Mouse (Mus musculus): Measurements from ENCODE around the gene Prrg1. TPM values are rescaled to one million over a fixed set of nuclear protein-coding genes. Genes with fewer than 3 reads are reported as not detected.
A peak's percentile ranks its signal among the peaks of the same experiment; 100 is the strongest.
"Not testable (repeated sequence)": the region's sequence is repeated elsewhere in the genome, so short reads cannot be mapped to it uniquely, and the experiment has no call there.

Prrg1 gene
- polyA plus RNA-seq (2012; rRNA removed): 21.8 and 33.4 TPM in 2 replicates

DNA sequence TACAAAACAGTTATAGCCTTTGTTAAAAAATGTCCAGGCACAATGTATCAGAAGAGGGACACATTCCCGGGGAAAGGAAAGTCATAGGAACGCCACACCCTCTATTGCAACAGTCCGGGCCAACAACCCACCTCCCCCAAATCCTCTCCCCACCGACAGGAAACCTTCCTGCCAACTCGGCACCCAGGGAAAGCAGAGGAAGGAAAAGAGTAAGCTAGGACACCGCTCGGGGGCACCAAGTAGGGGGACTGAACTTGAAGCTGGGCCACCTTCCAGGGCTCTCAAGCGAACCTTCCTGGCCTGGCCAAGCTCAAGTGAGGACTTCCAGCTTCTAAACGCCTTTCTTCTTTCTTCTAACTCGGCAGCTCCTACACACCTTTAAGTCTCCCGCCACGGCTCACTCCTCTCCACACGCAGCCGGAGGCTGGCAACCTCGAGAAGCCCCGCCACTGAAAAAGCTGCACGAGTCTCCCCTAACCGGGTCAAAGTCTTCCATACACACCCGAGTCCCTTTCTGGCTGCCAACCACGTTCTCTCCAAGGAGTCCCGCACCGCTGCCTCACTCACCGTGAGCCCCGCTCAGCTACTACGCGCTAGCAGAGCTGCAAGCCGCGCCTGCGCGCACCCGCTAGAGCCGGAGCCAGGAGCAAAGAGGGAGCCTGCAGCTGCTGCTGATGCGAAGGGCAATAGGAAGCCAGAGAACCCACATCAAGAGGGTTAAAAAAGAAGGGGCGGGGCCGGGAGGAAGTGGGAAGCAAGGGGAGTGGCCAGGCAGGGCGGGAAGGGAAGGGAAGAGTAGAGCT lies at the start of gene Prrg1:
Prrg1 (minus strand) TSS at position 695 of the 803 bp plus-strand sequence.
- DNase-seq (ENCODE audit: low read depth): no peak

DNA sequence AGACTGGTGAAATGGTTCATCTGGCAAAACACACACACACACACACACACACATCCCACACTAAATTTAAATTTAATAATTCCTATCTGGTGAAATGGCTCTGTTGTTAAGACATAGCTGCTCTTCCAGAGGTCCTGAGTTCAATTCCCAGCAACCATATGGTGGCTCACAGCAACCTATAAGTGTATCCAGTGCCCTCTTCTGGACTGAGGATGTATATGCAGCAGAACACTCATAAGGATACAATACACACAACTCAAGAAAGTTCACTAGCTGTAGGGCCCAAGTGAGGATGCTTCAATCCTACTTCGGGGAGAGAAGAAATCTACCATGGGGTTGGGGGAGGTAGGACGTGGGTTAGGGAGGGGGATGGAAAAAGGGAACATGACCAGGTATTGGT lies 22.1 kb upstream of the Prrg1 start:
- no peak for DNase-seq (ENCODE audit: low read depth)

DNA sequence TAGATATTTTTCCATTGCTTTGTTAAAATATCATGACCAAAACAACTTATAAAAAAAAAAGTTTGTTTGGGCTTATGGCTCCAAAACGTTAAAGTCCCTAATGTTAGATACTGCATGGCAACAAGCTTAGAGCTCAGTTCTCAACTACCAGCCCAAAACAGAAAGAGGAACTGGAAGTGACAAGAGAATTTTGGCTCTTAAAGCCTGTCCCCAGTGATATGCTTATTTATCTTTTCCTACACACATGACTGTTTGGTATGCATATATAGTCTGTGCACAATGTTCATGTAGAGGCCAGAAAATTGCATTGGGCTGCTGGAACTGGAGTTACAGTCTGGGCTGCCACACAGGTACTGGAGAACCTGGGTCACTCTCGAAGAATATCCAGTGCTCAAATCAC lies 9.4 kb upstream of the Prrg1 start:
- no peak for DNase-seq (ENCODE audit: low read depth)

DNA sequence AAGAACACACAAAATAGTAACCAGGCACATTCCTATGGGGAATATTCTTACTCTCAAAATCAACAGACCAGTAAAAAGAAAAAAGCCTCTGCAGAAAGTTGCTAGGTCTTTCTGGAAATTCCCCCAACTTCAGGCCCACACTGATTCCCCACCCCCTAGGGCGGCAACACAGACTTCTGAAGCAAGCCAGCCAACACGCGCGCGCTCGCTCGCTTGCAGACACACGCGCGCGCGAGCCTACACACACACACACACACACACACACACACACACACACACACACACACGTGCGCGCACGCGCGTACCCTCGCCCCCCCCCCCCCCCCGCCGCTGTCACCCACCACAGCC lies 868 bp downstream of the Prrg1 start:
- no peak for DNase-seq (ENCODE audit: low read depth)

DNA sequence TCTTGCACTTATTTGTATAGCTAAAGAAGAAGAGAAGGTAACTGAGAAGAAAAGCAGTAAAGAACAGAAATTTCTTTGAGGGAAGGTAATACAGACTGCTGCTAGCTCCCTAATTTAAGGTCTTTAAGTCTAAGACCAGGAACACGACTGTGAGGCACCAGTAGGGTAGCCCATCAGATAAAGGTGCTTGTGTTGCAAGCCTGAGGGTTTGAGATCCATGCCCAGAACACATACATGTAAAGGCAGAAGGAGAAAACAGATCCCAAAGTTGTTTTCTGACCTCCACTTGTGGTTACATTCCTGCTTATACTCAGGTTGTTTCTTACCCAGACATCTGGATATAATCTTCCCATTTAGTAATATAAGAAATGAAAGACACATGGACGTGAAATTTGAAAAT lies 20.2 kb downstream of the Prrg1 start:
- no peak for DNase-seq (ENCODE audit: low read depth)

DNA sequence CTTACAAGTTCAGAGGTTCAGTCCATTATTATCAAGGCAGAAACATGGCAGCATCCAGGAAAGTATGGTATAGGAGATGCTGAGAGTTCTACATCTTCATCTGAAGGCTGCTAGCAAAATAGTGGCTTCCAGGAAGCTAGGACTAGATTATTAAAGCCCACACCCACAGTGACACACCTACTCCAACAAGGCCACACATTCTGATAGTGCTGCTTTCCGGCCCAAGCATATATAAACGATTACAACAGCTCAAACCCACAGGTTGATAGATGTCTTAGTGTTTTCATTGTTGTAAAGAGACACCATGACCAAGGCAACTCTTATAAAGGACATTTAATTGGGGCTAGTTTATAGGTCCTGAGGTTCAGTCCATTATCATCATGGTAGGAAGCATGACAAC lies 30.3 kb downstream of the Prrg1 start:
- DNase-seq (ENCODE audit: low read depth): no peak

DNA sequence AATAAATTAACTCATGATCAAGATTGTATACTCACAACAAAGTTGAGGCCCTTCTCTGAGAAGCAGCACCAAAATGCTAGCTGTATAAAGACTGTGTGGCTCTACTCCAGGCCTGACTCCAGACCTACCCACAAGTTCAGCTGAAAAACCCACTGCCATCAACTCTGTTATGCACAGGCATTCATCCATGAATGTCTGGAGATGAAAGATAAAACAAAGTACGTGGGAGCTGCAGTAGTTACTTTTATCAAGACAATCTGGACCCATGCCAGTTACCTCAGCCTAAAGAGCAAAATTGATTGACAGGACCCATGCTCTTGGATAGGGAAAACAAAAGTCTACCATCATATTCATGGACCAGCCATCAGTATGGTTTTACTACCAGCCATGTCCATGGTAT lies 31.0 kb downstream of the Prrg1 start:
- DNase-seq (ENCODE audit: low read depth): no peak

DNA sequence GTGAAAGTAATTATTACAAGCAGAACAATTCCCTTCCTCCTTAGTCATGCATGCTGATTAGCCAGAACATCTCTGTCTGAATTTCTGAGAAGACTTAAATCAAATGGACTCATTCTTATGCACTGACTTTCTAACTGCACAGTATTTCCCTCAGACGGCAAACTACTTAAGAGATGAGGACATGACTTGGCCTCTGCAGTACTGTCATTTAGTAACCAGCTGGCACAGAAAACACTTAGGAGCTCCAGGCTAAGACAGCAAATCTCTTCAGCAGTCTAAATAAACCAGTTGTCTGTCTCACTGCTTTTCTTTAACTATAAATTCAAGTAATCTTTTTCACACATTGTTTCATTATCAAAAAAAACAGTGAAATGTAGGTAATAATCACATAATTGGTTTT lies 36.0 kb downstream of the Prrg1 start:
- DNase-seq (ENCODE audit: low read depth): no peak

DNA sequence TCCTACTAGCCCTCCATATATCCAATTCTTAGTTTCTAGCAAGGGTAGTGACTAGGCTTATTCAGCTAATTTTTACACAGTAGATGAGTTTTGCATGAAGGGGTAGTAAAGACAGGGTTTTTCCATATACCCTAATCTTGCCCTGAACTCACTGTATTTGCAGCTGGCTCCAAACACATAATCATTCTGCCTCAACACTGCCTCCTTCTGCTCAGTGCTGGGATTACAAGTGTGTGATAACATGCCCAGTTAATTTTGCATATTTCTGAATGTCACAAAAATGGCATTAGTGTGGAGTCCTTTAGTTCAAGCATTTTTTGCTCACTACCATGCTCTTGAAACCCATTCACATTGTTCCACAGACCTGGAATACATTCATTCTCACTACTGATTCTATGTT lies 44.0 kb downstream of the Prrg1 start:
- DNase-seq (ENCODE audit: low read depth): no peak

DNA sequence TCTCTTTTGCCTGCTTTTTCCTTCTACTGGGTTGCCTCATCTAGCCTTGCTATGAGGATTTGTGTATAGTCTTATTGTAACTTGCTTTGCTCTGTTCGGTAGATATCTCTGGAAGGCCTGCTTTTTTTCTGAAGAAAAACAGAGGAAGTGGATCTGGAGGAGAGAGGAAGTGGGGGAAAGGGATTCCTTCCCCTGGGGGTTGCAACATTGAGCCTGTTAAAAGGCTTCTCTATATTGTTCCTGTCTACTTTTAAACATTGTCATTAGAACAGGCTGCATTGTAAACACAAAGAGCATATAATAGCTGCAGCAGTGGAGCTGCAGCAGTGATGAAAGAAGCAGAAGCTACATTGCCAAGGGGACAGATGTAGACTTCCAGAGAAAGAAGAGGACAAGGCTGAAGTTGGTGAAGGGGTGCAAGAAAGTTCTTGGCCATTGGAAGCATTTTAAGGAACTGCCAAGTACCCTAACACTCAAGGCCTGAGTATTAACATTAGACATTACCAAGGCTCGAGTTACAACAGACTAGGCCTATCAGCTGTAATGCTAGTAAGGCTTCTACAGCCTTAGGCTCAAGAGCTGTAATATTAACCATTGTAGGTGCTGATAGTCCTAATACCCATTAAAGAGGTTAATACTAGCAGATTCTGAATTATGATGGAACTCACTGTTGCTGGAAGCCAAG lies 44.9 kb downstream of the Prrg1 start:
- no peak for DNase-seq (ENCODE audit: low read depth)

DNA sequence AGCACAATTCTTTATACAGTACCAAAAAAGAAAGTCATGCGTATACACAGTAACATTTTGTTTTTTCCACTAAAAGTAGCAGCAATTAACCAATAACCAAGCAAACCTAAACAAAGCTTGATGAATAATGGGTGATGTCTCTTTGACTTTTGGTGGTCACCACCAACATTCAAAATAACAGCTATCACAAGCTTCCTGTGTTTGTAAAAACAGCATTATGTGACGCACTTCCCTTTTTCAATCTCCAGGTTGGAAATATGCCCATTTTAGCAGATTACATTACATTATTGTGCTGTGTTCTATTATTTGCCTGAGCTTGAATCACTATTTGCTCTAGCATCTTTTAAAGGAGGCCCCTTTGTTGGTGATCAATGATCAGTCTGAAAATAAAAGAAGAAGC lies 65.4 kb downstream of the Prrg1 start:
- DNase-seq (ENCODE audit: low read depth): no peak

DNA sequence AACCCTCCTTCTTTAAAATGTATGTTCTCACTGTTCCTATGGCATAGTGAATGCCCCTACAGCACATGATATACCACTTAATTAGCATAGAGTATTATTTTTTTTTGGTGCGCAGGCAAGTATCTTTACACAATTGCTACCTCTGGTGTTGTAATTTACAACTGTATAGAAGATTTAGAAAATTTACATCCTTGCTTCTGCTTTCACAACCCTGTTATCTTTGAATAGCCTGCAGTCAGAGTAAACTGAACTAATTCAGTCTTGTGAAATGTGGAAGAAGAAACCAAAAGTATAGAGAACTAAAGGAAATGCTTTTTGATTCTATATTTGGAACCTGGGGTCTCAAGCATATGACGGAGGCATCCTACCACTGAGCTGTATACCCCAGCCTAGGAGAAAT lies 100.7 kb downstream of the Prrg1 start:
- DNase-seq (ENCODE audit: low read depth): peak; percentile 6

DNA sequence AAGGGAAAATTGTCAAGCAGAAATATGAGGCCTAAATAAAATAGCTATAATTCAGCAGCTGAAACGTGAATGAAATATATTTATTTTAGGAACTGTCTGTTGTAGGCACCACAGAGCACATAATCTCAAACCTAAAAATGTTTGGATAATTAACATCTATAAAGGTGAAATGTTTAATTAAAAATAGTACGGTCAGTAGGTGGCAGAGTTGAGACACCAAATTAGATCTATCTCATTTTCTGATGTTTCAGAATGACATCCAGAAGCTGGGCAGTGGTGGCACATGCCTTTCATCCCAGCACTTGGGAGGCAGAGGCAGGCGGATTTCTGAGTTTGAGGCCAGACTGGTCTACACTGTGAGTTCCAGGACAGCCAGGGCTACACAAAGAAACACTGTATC lies 104.0 kb downstream of the Prrg1 start:
- DNase-seq (ENCODE audit: low read depth): no peak

DNA sequence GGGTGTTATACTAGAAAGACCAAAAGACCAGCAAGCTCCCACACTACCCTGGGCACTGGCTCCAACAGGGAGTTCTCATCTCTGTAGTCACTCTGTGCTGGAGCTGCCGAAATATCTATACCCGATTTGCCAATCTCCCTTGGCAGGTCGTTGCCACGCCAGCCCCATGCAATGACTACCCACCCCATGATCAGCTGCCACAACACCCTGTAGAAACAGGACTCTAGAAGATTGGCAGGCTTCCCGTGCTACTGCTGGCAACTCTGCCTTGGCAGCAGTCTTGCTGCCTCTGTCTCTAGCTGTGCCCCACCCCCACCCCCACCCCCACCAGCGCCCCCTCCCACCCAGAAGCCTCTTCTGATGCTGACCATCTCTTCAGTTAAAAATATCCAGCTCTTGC lies 149.3 kb downstream of the Prrg1 start:
- no peak for DNase-seq (ENCODE audit: low read depth)

DNA sequence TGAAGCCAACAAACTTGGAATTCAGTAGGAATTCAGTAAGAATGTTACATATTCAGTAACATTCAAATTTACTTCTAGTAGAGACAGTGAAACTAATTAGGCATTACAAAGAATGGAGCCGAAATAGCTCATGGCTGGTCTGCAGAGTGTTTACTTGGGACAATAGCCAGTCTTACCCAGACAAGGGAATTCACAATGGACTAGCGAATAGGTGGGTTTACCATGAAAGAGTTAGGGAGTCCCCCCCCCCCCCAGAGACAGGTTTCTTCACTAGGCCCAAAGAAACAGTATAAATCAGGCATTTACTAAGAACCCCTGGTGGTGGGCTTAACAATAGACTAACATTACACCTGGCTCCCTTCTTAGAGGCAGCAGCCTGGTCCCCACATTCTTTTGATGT lies 180.3 kb downstream of the Prrg1 start:
- not testable (repeated sequence) for DNase-seq (ENCODE audit: low read depth)

Other genes with a start within 250 kb of the Prrg1 start
- gene 4930480E11Rik, start 214.3 kb downstream of the Prrg1 start, polyA plus RNA-seq (2012; rRNA removed): not detected in 2 replicates
- gene Fam47c, start 153.9 kb upstream of the Prrg1 start, polyA plus RNA-seq (2012; rRNA removed): not detected in 2 replicates

Data from gonadal fat pad, adult 2 months (tissue).